Mouse (Mus musculus) kidney, postnatal 0 days (tissue): ENCODE data around the gene Lin7a. TPM values are rescaled to one million over a fixed set of nuclear protein-coding genes. Genes with fewer than 3 reads are reported as not detected.
A peak's percentile ranks its signal among the peaks of the same experiment; 100 is the strongest.

Experiments
- ATAC-seq: fragments of 200-750 bp; cut with Nextera tagmentation; replicated peaks from 2 replicates; pipeline ENCODE4 v1.8.0; 2017; ENCODE audit warnings: low read depth, moderate number of reproducible peaks, moderate TSS enrichment, moderate library complexity; ENCODE audit not compliant: low FRiP score
- DNase-seq: peaks from one replicate; pipeline ENCODE4 v3.0.0-alpha.2; 2016; ENCODE audit warnings: low spot score
- H3K27ac ChIP-seq: fragments of 300-500 bp; sonication (generic); 2 replicates; pipeline ENCODE4 v1.5.1; 2014; ENCODE audit warnings: mild to moderate bottlenecking
- H3K27me3 ChIP-seq: fragments of 300-500 bp; sonication (generic); 2 replicates; pipeline ENCODE4 v1.6.1; 2014; ENCODE audit warnings: low read length, mixed read lengths; ENCODE audit not compliant: insufficient read depth
- H3K36me3 ChIP-seq: fragments of 300-500 bp; sonication (generic); 2 replicates; pipeline ENCODE4 v1.6.1; 2014; ENCODE audit warnings: low read length, mixed read lengths; ENCODE audit not compliant: insufficient read depth
- H3K4me1 ChIP-seq: fragments of 300-500 bp; sonication (generic); replicated peaks from 2 replicates; pipeline ENCODE4 v1.6.1; 2014; ENCODE audit warnings: antibody characterized with exemption, low read length, mixed read lengths; ENCODE audit not compliant: insufficient read depth
- H3K4me2 ChIP-seq: fragments of 300-500 bp; sonication (generic); 2 replicates; pipeline ENCODE4 v1.6.1; 2014; ENCODE audit warnings: mild to moderate bottlenecking, low read length, moderate library complexity, mixed read lengths
- H3K4me3 ChIP-seq: fragments of 300-500 bp; sonication (generic); replicated peaks from 2 replicates; pipeline ENCODE4 v1.5.1; 2014; ENCODE audit warnings: low read depth, low read length
- H3K9ac ChIP-seq: fragments of 300-500 bp; sonication (generic); 2 replicates; pipeline ENCODE4 v1.6.1; 2014; ENCODE audit warnings: low read depth, low read length
- H3K9me3 ChIP-seq: fragments of 300-500 bp; sonication (generic); replicated peaks from 2 replicates; pipeline ENCODE4 v1.6.1; 2016; ENCODE audit warnings: low read length, inconsistent platforms, mixed read lengths
- CTCF ChIP-seq: IDR thresholded peaks from 2 replicates; pipeline ENCODE4 v1.5.1; 2016; ENCODE audit warnings: antibody characterized with exemption, low read depth, mild to moderate bottlenecking, moderate library complexity
- WGBS: fragments of 180-500 bp; shearing (Covaris S2); extraction: QIAGEN DNeasy Blood & Tissue Kit; methylation state at CpG from one replicate; pipeline ENCODE4 v1.1.7; 2014; 5-methylcytosine and 5-hydroxymethylcytosine counted together
- polyA plus RNA-seq: library from polyadenylated mRNA; unstranded; fragments of >200 nt; fragmentation: Nextera tagmentation; extraction: Ambion mirVana; gene quantifications from 2 replicates; pipeline ENCODE4 v1.2.1, GENCODE M21; 2015

The Lin7a gene
- polyA plus RNA-seq, 1 experiment from 2014 or later, result 0.54 TPM

- no peaks in the 10 kb centered on the region for H3K9me3 ChIP-seq
- H3K4me2 ChIP-seq, result no peak overlapping the region
- no peak for TF ChIP-seq CTCF
- WGBS, result 90% methylated on average over 6 of the region's 6 CpGs
- DNase-seq (no peak), ATAC-seq (no peak)
- no peaks in the 10 kb centered on the region for H3K4me1 ChIP-seq
- no peak overlapping the region for H3K9ac ChIP-seq
- H3K27me3 ChIP-seq, result no peaks in the 10 kb centered on the region
- H3K4me3 ChIP-seq, result no peak overlapping the region
- H3K27ac ChIP-seq, result no peak overlapping the region
- no peaks in the 10 kb centered on the region for H3K36me3 ChIP-seq
Measured at GRCm38 (mm10) chr10:107358443-107359040, 87.1 kb downstream of the Lin7a start.

- Histone ChIP-seq H3K9me3 (no peaks in the 10 kb centered on the region), H3K4me2 (no peak overlapping the region), H3K4me1 (no peaks in the 10 kb centered on the region), H3K36me3 (no peaks in the 10 kb centered on the region), H3K4me3 (no peak overlapping the region), H3K9ac (no peak overlapping the region), H3K27me3 (no peaks in the 10 kb centered on the region), H3K27ac (no peak overlapping the region)
- ATAC-seq (no peak), DNase-seq (no peak)
- TF ChIP-seq CTCF, result no peak
Measured at GRCm38 (mm10) chr10:107359296-107359695, 87.8 kb downstream of the Lin7a start.

GRCm38 (mm10) chr10:107361546-107361945, 90.1 kb downstream of the Lin7a start:
- H3K27ac ChIP-seq, result no peak overlapping the region
- no peak overlapping the region for H3K4me2 ChIP-seq
- H3K9me3 ChIP-seq, result no peaks in the 10 kb centered on the region
- no peak overlapping the region for H3K4me3 ChIP-seq
- no peaks in the 10 kb centered on the region for H3K27me3 ChIP-seq
- no peak for TF ChIP-seq CTCF
- WGBS, result 51% methylated on average over 4 of the region's 4 CpGs
- DNase-seq (peak; percentile 35), ATAC-seq (no peak)
- H3K4me1 ChIP-seq, result no peaks in the 10 kb centered on the region
- H3K9ac ChIP-seq, result no peak overlapping the region
- no peaks in the 10 kb centered on the region for H3K36me3 ChIP-seq

- no peak overlapping the region for H3K4me3 ChIP-seq
- no peak for DNase-seq
- H3K4me2 ChIP-seq, result no peak overlapping the region
- H3K27me3 ChIP-seq, result no peaks in the 10 kb centered on the region
- no peaks in the 10 kb centered on the region for H3K4me1 ChIP-seq
- no peak overlapping the region for H3K9ac ChIP-seq
- no peak for ATAC-seq
- TF ChIP-seq CTCF, result no peak
- 83% methylated on average over 2 of the region's 2 CpGs for WGBS
- H3K9me3 ChIP-seq, result no peaks in the 10 kb centered on the region
- H3K36me3 ChIP-seq, result no peaks in the 10 kb centered on the region
- no peak overlapping the region for H3K27ac ChIP-seq
Measured at GRCm38 (mm10) chr10:107362026-107362425, 90.5 kb downstream of the Lin7a start.

GRCm38 (mm10) chr10:107363049-107363816, 91.7 kb downstream of the Lin7a start:
- TF ChIP-seq CTCF, result no peak
- no peak for ATAC-seq

GRCm38 (mm10) chr10:107377218-107377617, 105.7 kb downstream of the Lin7a start:
- Histone ChIP-seq H3K27ac (no peak overlapping the region), H3K36me3 (no peaks in the 10 kb centered on the region), H3K4me2 (no peak overlapping the region), H3K4me1 (no peaks in the 10 kb centered on the region), H3K4me3 (no peak overlapping the region), H3K27me3 (no peaks in the 10 kb centered on the region), H3K9ac (no peak overlapping the region), H3K9me3 (no peaks in the 10 kb centered on the region)
- DNase-seq, result no peak
- no peak for ATAC-seq
- no peak for TF ChIP-seq CTCF
- 66% methylated on average over 2 of the region's 2 CpGs for WGBS

More at GRCm38 (mm10) chr10:107363049-107363816, 91.7 kb downstream of the Lin7a start:
- Histone ChIP-seq H3K4me3 (no peak overlapping the region), H3K27ac (no peak overlapping the region), H3K36me3 (no peaks in the 10 kb centered on the region), H3K9ac (no peak overlapping the region), H3K9me3 (no peaks in the 10 kb centered on the region), H3K27me3 (no peaks in the 10 kb centered on the region), H3K4me1 (no peaks in the 10 kb centered on the region), H3K4me2 (no peak overlapping the region)
- DNase-seq, result no peak
- WGBS, result 86% methylated on average over 16 of the region's 16 CpGs
